Mouse (Mus musculus) cortical plate, adult 2 months (tissue): ENCODE measurements around the gene Akt2.

Experiments used
- CTCF ChIP-seq: fragments of 200-500 bp; IDR thresholded peaks from 2 replicates; pipeline ENCODE4 v1.5.1; 2011; ENCODE audit warnings: mild to moderate bottlenecking, control low read depth, low read length; ENCODE audit not compliant: insufficient read depth; ENCODE audit errors: extremely low read depth
- POLR2A ChIP-seq: fragments of 200-500 bp; IDR thresholded peaks from 2 replicates; pipeline ENCODE4 v1.6.1; 2011; ENCODE audit warnings: mild to moderate bottlenecking, low read length, control low read depth; ENCODE audit not compliant: insufficient read depth; ENCODE audit errors: extremely low read depth

- TF ChIP-seq POLR2A (no peak), CTCF (no peak)
These were observed 82.3 kb downstream of the Akt2 start for GRCm38 (mm10) chr7:27673575-27674131.
